Mouse (Mus musculus) hindbrain, embryonic 16.5 days (tissue): Measurements from ENCODE around the gene Uap1l1. TPM values are rescaled to one million over a fixed set of nuclear protein-coding genes. Genes with fewer than 3 reads are reported as not detected.
"Not testable (repeated sequence)": the region's sequence is repeated elsewhere in the genome, so short reads cannot be mapped to it uniquely, and the experiment has no call there.

Experiments used
- ATAC-seq: fragments of 200-750 bp; cut with Nextera tagmentation; 2 replicates; pipeline ENCODE4 v1.8.0; 2017; ENCODE audit warnings: moderate TSS enrichment, moderate library complexity
- H3K27ac ChIP-seq: fragments of 300-500 bp; sonication (generic); 2 replicates; pipeline ENCODE4 v1.5.1; 2014; ENCODE audit warnings: low read depth, mild to moderate bottlenecking, control low read depth, low read length, moderate library complexity
- H3K27me3 ChIP-seq: fragments of 300-500 bp; sonication (generic); replicated peaks from 2 replicates; pipeline ENCODE4 v1.6.1; 2014; ENCODE audit warnings: low read length; ENCODE audit not compliant: control insufficient read depth, insufficient read depth
- H3K36me3 ChIP-seq: fragments of 300-500 bp; sonication (generic); 2 replicates; pipeline ENCODE4 v1.6.1; 2014; ENCODE audit warnings: mild to moderate bottlenecking, low read length, moderate library complexity, mixed read lengths; ENCODE audit not compliant: control insufficient read depth, insufficient read depth
- H3K4me1 ChIP-seq: fragments of 300-500 bp; sonication (generic); 2 replicates; pipeline ENCODE4 v1.6.1; 2014; ENCODE audit warnings: low read depth, low read length; ENCODE audit not compliant: control insufficient read depth, insufficient read depth
- H3K4me2 ChIP-seq: fragments of 300-500 bp; sonication (generic); 2 replicates; pipeline ENCODE4 v1.6.1; 2014; ENCODE audit warnings: mild to moderate bottlenecking, low read length, control low read depth, moderate library complexity
- H3K4me3 ChIP-seq: fragments of 300-500 bp; sonication (generic); 2 replicates; pipeline ENCODE4 v1.5.1; 2014; ENCODE audit warnings: mild to moderate bottlenecking, low read length, control low read depth, moderate library complexity
- H3K9ac ChIP-seq: fragments of 300-500 bp; sonication (generic); 2 replicates; pipeline ENCODE4 v1.6.1; 2014; ENCODE audit warnings: low read depth, mild to moderate bottlenecking, control low read depth, low read length, moderate library complexity
- H3K9me3 ChIP-seq: fragments of 300-500 bp; sonication (generic); 2 replicates; pipeline ENCODE4 v1.6.1; 2014; ENCODE audit warnings: mild to moderate bottlenecking, low read length, moderate library complexity; ENCODE audit not compliant: control insufficient read depth
- WGBS: fragments of 180-500 bp; shearing (Covaris S2); extraction: QIAGEN DNeasy Blood & Tissue Kit; methylation state at CpG from one replicate; pipeline ENCODE4 v1.1.7; 2014; 5-methylcytosine and 5-hydroxymethylcytosine counted together
- polyA plus RNA-seq: library from polyadenylated mRNA; unstranded; fragments of >200 nt; fragmentation: Nextera tagmentation; extraction: Ambion mirVana; gene quantifications from 2 replicates; pipeline ENCODE4 v1.2.1, GENCODE M21; 2015

Gene Uap1l1
- 8.8 and 10.9 TPM in 2 replicates for polyA plus RNA-seq

DNA sequence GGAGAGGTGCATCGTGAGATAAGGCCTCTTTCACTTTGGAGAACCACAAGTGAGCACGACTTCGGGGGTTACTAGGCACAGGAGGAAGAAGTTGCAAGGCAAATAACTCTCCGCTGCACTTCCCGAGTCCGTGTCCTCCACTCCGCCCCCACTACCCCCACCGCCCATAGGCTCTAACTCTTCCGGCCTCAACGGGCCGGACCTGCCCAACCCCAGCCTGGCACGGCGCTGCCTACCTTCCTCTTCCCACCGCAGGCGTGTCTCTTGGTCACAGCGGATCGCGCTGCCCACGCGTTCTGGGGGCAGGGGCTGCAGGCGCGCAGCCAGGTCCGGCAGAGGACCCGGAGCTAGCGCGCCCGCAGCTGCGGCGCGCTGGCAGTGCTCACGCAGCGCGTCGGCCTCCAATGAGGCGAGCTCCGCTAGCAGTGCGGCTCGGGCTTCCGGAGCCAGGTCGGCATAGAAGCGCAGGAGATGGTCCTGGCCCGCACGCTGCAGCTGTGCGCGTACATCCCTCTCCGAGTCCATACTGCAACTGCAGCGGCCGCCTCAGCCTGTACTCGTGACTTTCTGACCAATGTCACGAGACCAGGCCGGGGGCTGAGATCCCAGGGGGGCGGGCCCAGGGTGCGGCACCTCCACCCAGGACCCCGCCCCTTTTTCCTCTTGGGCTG lies at the start of gene Uap1l1:
Uap1l1 (minus strand) TSS at position 592 of the 671 bp plus-strand sequence.
- Histone ChIP-seq H3K4me3 (peak within 1 kb of the TSS; percentile 53), H3K4me2 (peak within 1 kb of the TSS; percentile 98), H3K27me3 (peaks cover 18% of the 10 kb centered on the region), H3K9ac (peak within 1 kb of the TSS; percentile 78), H3K27ac (no peak within 1 kb of the TSS), H3K4me1 (peaks cover 3% of the 10 kb centered on the region), H3K9me3 (no peaks in the 10 kb centered on the region), H3K36me3 (no peaks in the 10 kb centered on the region)
- 0% methylated on average over 53 of the region's 54 CpGs for WGBS
- peak; percentile 83 for ATAC-seq

DNA sequence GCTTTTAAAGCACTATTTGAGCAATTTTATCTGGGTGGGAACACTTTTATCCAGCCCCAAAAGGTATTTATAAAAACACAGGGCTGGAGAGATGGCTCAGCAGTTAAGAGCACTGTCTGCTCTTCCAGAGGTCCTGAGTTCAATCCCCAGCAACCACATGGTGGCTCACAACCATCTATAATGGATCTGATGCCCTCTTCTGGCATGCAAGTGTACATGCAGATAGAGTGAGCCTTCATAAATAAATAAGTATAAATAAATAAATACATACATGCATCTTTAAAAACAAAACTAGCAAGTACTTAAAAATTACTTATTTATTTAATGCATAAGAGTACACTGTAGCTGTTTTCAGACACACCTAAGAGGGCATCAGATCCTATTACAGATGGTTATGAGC lies 48.0 kb upstream of the Uap1l1 start:
- ATAC-seq, H3K27me3 ChIP-seq, H3K9me3 ChIP-seq, H3K4me1 ChIP-seq, H3K4me3 ChIP-seq, H3K27ac ChIP-seq, H3K4me2 ChIP-seq, H3K9ac ChIP-seq: not testable (repeated sequence)
- H3K36me3 ChIP-seq, result peaks cover 18% of the 10 kb centered on the region

DNA sequence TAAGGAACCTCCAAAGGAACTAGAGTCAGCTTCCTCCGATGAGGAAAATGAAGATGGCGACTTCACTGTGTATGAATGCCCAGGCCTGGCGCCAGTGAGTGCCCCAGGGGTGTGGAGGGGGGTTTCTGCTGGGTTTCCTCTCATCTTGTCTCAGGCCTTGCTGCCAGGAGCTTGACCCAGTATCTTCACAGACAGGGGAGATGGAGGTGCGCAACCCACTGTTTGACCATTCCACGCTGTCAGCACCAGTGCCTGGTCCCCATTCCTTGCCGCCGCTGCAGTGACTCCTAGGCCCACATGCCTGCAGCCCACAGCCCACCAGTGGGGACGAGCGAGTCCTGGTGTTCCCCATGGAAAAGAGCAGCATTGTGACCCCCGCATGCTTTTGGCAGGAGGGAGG lies 43.4 kb upstream of the Uap1l1 start:
- Histone ChIP-seq H3K9ac (no peak overlapping the region), H3K4me3 (no peak overlapping the region), H3K36me3 (peaks cover 19% of the 10 kb centered on the region), H3K9me3 (no peaks in the 10 kb centered on the region), H3K27ac (no peak overlapping the region), H3K4me1 (peaks cover 14% of the 10 kb centered on the region), H3K4me2 (no peak overlapping the region), H3K27me3 (no peaks in the 10 kb centered on the region)
- 95% methylated on average over 10 of the region's 10 CpGs for WGBS
- ATAC-seq, result no peak

DNA sequence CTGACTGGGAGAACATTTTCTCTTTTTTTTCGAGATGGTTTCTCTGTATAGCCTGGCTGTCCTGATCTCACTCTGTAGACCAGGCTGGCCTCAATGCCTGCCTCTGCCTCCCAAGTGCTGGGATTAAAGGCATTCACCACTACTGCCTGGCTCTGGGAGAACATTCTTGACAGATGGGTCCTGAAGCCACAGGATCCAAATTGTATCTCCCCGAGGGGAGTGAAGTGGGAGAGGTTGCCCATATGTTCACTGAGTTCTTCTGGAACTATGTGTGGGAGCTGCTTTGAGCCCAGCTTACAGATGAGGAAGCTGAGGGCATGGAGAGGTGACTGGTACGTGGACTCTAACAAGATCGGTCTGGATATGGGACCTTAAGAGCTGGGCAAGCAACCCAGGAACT lies 38.5 kb upstream of the Uap1l1 start:
- Histone ChIP-seq H3K27ac (no peak overlapping the region), H3K4me3 (peak overlapping the region; percentile 71), H3K4me1 (peaks cover 22% of the 10 kb centered on the region), H3K36me3 (peaks cover 7% of the 10 kb centered on the region), H3K4me2 (peak overlapping the region; percentile 76), H3K27me3 (peaks cover 12% of the 10 kb centered on the region), H3K9ac (peak overlapping the region; percentile 90), H3K9me3 (no peaks in the 10 kb centered on the region)
- 92% methylated on average over 4 of the region's 4 CpGs for WGBS
- ATAC-seq, result no peak

DNA sequence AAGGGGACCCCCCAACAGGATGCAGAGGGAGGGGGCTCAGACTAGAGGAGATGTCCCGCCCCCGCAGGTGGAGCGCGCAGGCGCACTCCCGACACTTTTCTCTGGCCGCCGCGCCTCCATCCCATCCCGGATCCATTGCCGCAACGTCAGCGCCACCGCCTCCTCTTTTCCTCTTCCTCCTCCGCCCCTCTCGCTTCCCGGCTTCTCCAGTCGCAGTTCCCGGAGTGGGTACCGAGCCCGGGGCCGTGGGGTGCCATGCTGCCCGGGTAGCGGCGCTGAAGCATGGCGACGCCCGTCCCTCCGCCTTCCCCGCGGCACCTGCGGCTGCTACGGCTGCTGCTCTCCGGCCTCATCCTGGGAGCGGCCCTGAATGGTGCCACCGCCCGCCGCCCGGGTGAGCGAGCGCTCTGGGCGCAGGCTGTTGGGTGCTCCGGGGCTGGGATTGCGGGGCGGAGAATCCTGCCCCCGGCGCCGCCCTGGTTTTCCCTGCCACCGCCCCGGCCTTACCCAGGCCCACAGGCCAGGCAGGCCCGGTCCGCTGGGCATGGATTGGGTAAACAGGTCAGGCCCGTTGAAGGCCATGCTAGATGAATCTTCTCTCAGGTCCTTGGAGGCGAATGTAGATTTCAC lies 37.6 kb upstream of the Uap1l1 start:
- peak; percentile 87 for ATAC-seq
- Histone ChIP-seq H3K27me3 (peaks cover 13% of the 10 kb centered on the region), H3K9ac (peak overlapping the region; percentile 90), H3K4me1 (peaks cover 22% of the 10 kb centered on the region), H3K4me2 (peak overlapping the region; percentile 76), H3K27ac (peak overlapping the region; percentile 91), H3K4me3 (peak overlapping the region; percentile 71), H3K36me3 (no peaks in the 10 kb centered on the region; the same call in 1 of the 2 replicates), H3K9me3 (no peaks in the 10 kb centered on the region)
- under 1% methylated on average over 54 of the region's 54 CpGs for WGBS

DNA sequence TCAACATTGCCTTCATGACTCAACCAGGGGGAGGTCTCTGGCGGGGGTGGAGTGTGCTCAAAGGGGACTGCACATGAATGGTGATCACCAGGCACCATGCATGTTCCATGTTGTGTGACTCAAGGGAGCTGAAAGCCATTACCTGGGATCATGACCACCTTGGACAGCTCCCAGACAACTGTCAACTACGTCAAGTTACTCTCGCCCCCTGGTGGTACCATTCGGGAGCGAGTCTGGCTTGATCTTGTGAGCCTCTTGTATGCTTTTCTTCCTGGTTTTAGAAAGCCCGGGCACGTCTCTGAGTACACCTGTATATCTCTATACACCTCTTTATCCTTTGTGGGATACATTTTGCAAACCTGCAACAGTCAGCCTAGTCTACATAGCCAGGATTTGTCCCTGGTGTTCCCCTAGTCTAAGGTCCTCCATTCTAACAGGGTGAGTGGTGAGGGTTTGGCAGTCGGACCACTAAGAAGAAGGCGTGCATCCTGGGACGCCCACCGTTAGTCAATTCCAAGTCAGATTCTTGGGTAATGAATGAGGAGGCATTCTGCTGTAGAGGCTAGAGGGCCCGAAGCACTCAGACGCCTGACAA lies 37.0 kb upstream of the Uap1l1 start:
- ATAC-seq, result peak; percentile 67
- Histone ChIP-seq H3K36me3 (no peaks in the 10 kb centered on the region), H3K27ac (peak overlapping the region; percentile 91), H3K27me3 (peaks cover 18% of the 10 kb centered on the region), H3K4me2 (peak overlapping the region; percentile 76), H3K4me3 (peak overlapping the region; percentile 71), H3K9me3 (no peaks in the 10 kb centered on the region), H3K4me1 (peaks cover 22% of the 10 kb centered on the region), H3K9ac (peak overlapping the region; percentile 90)
- 0% methylated on average over 13 of the region's 13 CpGs for WGBS

DNA sequence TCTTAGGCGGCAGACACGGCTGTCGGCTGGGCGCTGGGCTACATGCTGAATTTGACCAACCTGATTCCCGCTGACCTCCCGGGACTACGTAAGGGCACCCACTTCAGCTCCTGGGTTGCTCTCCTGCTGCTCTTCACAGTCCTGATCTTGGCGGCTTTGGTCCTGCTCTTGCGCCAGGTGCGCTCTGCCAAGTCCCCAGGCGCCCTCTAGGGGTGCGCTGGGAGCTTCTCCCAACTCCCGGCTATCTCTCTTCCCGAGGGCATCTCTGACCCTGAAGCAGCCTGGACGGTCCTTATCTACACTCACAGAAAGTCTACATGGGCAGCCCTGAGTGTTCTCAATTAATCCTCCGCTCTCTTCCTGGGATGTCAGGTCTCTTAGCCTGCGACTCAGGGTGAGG lies 35.3 kb upstream of the Uap1l1 start:
- peak overlapping the region; percentile 61 for H3K9ac ChIP-seq
- H3K4me1 ChIP-seq, result peaks cover 27% of the 10 kb centered on the region
- H3K4me2 ChIP-seq, result peak overlapping the region; percentile 68
- H3K9me3 ChIP-seq, result no peaks in the 10 kb centered on the region
- H3K36me3 ChIP-seq, result no peaks in the 10 kb centered on the region
- 2% methylated on average over 17 of the region's 17 CpGs for WGBS
- ATAC-seq, result no peak
- no peak overlapping the region for H3K27ac ChIP-seq
- H3K4me3 ChIP-seq, result peak overlapping the region; percentile 37
- peaks cover 32% of the 10 kb centered on the region for H3K27me3 ChIP-seq

DNA sequence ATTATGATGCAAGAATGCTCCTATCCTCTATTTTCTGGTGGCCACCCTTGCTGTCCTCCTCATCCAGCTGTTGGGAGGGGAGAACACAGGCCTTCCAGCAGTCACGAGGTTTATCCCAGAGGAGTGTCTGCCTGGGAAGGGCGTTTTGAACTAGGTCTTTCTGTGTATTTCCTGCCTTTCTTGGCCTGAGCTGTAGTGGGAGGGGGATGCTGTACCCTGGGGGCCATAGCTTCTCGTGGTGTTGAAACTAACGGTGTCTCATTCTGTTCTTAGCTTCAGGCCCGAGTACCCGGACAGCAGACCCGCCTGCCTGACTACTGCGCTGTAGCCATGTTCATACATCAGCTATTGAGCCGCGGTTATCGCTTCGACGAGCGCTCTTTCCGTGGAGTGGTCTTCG lies 34.8 kb upstream of the Uap1l1 start:
- H3K9ac ChIP-seq, result peak overlapping the region; percentile 61
- H3K4me1 ChIP-seq, result peaks cover 29% of the 10 kb centered on the region
- H3K27me3 ChIP-seq, result peaks cover 36% of the 10 kb centered on the region
- WGBS, result 17% methylated on average over 16 of the region's 16 CpGs
- H3K36me3 ChIP-seq, result no peaks in the 10 kb centered on the region
- no peaks in the 10 kb centered on the region for H3K9me3 ChIP-seq
- ATAC-seq, result no peak
- peak overlapping the region; percentile 37 for H3K4me3 ChIP-seq
- H3K27ac ChIP-seq, result no peak overlapping the region
- peak overlapping the region; percentile 68 for H3K4me2 ChIP-seq

DNA sequence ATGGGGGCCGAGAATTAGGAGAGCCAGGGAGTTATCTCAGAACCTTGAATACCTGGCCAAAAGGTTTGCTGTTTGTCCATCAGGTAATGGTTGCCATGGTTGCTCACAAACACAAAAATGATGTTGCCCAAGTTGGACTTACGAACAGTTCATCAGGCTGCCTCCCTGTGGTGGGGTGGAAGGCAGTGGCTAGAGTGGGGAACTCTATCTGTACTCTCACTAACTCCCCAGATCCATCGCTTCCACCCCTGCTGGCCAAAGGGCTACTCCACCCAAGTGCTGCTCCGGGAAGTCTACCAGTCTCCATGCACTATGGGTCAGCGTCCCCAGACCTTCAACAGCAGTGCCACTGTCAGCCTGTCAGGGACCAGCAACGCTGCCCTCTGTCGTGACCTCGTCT lies 33.6 kb upstream of the Uap1l1 start, which contains the start of gene Npdc1:
Npdc1 (plus strand) TSS at position 301 of the 400 bp plus-strand sequence.
- no peak for ATAC-seq
- Histone ChIP-seq H3K4me3 (no peak within 1 kb of the TSS), H3K9me3 (no peaks in the 10 kb centered on the region), H3K27me3 (peaks cover 44% of the 10 kb centered on the region), H3K36me3 (no peaks in the 10 kb centered on the region), H3K27ac (no peak within 1 kb of the TSS), H3K4me2 (no peak within 1 kb of the TSS; the same call in 1 of the 2 replicates), H3K4me1 (peaks cover 26% of the 10 kb centered on the region), H3K9ac (no peak within 1 kb of the TSS)
- 66% methylated on average over 8 of the region's 8 CpGs for WGBS
